In genomic region chr8:123027786-123028185, GRCm38 (mm10) we compare ENCODE assay signal across 23 mouse cellular contexts. TPM values are rescaled to one million over a fixed set of nuclear protein-coding genes. Genes with fewer than 3 reads are reported as not detected.
DNase-seq lines count a peak whose midpoint lies in the region; ATAC-seq and TF ChIP-seq lines count a peak whose summit lies in the region.
"Had no signal": no experiment of that assay in that cellular context is flagged by ENCODE, and none has a peak within 500 bp of the region (broad histone marks: within the 10 kb centered on the region; RNA-seq: fewer than 3 reads in every experiment).

No protein-coding gene starts in this region.

- peaks cover 39% of the 10 kb centered on the region for H3K4me1 ChIP-seq in spleen, adult 2 months (ENCODE audit: control insufficient read depth, insufficient read depth, insufficient read length)
- H3K4me1 ChIP-seq in brown adipose tissue, adult 24 weeks (ENCODE audit: control insufficient read depth, insufficient read depth, insufficient read length, low read length): peaks cover 24% of the 10 kb centered on the region
- H3K4me1 ChIP-seq: forebrain, embryonic 15.5 days had no signal

- peak; percentile 57 for ATAC-seq in monocyte, adult 5-6 weeks (replicated peaks; ENCODE audit: insufficient number of reproducible peaks, low FRiP score, low TSS enrichment, poor library complexity, severe bottlenecking)
- ATAC-seq in erythroblast, adult 5-6 weeks (replicated peaks; ENCODE audit: low FRiP score, poor library complexity, severe bottlenecking): no peak
- ATAC-seq: forebrain, embryonic 15.5 days; hindbrain, postnatal 0 days; liver, postnatal 0 days; lung, postnatal 0 days; midbrain, embryonic 13.5 days had no signal

- H3K27ac ChIP-seq in spleen, adult 2 months (ENCODE audit: insufficient read depth, low read length): peak overlapping the region; percentile 10; the same call in 1 of the 2 replicates
- H3K27ac ChIP-seq in brown adipose tissue, adult 24 weeks (replicated peaks; ENCODE audit: low read depth, low read length): 0 out of 2 replicates have a peak overlapping the region, but pooled peaks have one; percentile 17
- H3K27ac ChIP-seq: forebrain, embryonic 15.5 days; heart, embryonic 13.5 days; hindbrain, postnatal 0 days; limb, embryonic 12.5 days; midbrain, embryonic 13.5 days; neural tube, embryonic 13.5 days had no signal

- TF ChIP-seq POLR2A in spleen, adult 2 months (IDR thresholded peaks at IDR 0.05; ENCODE audit: low read depth, low read length): no peak

- TF ChIP-seq CTCF in spleen, adult 2 months (IDR thresholded peaks at IDR 0.05; ENCODE audit: extremely low read depth, insufficient read depth, insufficient read length, insufficient replicate concordance): no peak

- 65% methylated on average over 8 of the region's 8 CpGs for WGBS in spleen, adult 2 months

- no peaks in the 10 kb centered on the region for H3K36me3 ChIP-seq in spleen, adult 2 months (ENCODE audit: control insufficient read depth, insufficient read depth, low read length)
- H3K36me3 ChIP-seq: forebrain, embryonic 15.5 days; midbrain, embryonic 13.5 days; neural tube, embryonic 13.5 days had no signal

- no peak overlapping the region for H3K4me3 ChIP-seq in spleen, adult 2 months (ENCODE audit: extremely low read depth, insufficient read depth, insufficient read length)
- H3K4me3 ChIP-seq in brown adipose tissue, adult 24 weeks (ENCODE audit: insufficient read depth, low read depth, low read length): no peak overlapping the region
- H3K4me3 ChIP-seq: forebrain, embryonic 15.5 days; heart, embryonic 13.5 days; limb, embryonic 12.5 days; megakaryocyte, embryonic 14.5 days; midbrain, embryonic 13.5 days; neural tube, embryonic 13.5 days had no signal

- no peak for DNase-seq in spleen, adult 2 months (ENCODE audit: low read depth in 1 of 2, low spot score in 2 of 2)
- no peak for DNase-seq in spleen, postnatal 10 days (ENCODE audit: low spot score in 2 of 2)
- no peak for DNase-seq in cerebellum, adult 9-10 months
- no peak for DNase-seq in kidney, adult 9 months
- DNase-seq: cerebellum, adult 8-10 months; gastrocnemius, postnatal 14 days; heart, adult 18-20 months; heart, postnatal 14 days; kidney, adult 11 months; kidney, postnatal 4 days; liver, postnatal 0 days; right cerebral cortex, postnatal 4 days had no signal

- no peaks in the 10 kb centered on the region for H3K27me3 ChIP-seq in spleen, adult 2 months (ENCODE audit: control insufficient read depth, insufficient read depth, low read length)
- H3K27me3 ChIP-seq: forebrain, embryonic 15.5 days; heart, embryonic 13.5 days; limb, embryonic 12.5 days; megakaryocyte, embryonic 14.5 days; midbrain, embryonic 13.5 days; neural tube, embryonic 13.5 days had no signal

RNA-seq across cellular contexts. Expression of gene Ankrd11, which starts 14.3 kb away (rescaled TPM):
- 76.3 and 77.7 TPM in 2 replicates for polyA plus RNA-seq in spleen, adult 2 months (2012; rRNA removed)
- 33.3 and 37.9 TPM in 2 replicates for polyA plus RNA-seq in brown adipose tissue, adult 24 weeks (2012; ENCODE audit: insufficient read depth, insufficient read length, missing spikeins)
- 160 to 261 TPM (median 161 TPM) in 3 replicates for total RNA-seq in monocyte, adult 5-6 weeks (2017)
- total RNA-seq in erythroblast, adult 5-6 weeks (2015; ENCODE audit: low replicate concordance): 39.3 and 53.4 TPM in 2 replicates
- 78.6 and 121 TPM in 2 replicates for total RNA-seq in erythroblast, adult 5-6 weeks (2017; ENCODE audit: low replicate concordance)

RNA-seq across cellular contexts. Expression of gene Spg7, which starts 35.0 kb away (rescaled TPM):
- polyA plus RNA-seq in spleen, adult 2 months (2012; rRNA removed): 62.6 and 74.1 TPM in 2 replicates
- 154 and 173 TPM in 2 replicates for polyA plus RNA-seq in brown adipose tissue, adult 24 weeks (2012; ENCODE audit: insufficient read depth, insufficient read length, missing spikeins)
- 42.5 to 63.1 TPM (median 50.2 TPM) in 3 replicates for total RNA-seq in monocyte, adult 5-6 weeks (2017)
- total RNA-seq in erythroblast, adult 5-6 weeks (2015; ENCODE audit: low replicate concordance): 10.6 and 14.4 TPM in 2 replicates
- 15.2 and 37.6 TPM in 2 replicates for total RNA-seq in erythroblast, adult 5-6 weeks (2017; ENCODE audit: low replicate concordance)
